33 mouse cellular contexts compared by ENCODE assay signal in genomic region chr3:121640611-121641010, GRCm38 (mm10). TPM values are rescaled to one million over a fixed set of nuclear protein-coding genes. Genes with fewer than 3 reads are reported as not detected.
DNase-seq lines count a peak whose midpoint lies in the region; ATAC-seq lines count a peak whose summit lies in the region.
"Had no signal": no experiment of that assay in that cellular context is flagged by ENCODE, and none has a peak within 500 bp of the region (broad histone marks: within the 10 kb centered on the region; RNA-seq: fewer than 3 reads in every experiment).

No protein-coding gene starts in this region.

- H3K27me3 ChIP-seq in heart, embryonic 11.5 days (ENCODE audit: control insufficient read depth, insufficient read depth, low read length), result no peaks in the 10 kb centered on the region
- H3K27me3 ChIP-seq in embryonic facial prominence, embryonic 10.5 days (replicated peaks; ENCODE audit: low read depth, poor library complexity, severe bottlenecking), result no peaks in the 10 kb centered on the region
- H3K27me3 ChIP-seq: hindbrain, embryonic 15.5 days; intestine, embryonic 15.5 days; limb, embryonic 15.5 days; neural tube, embryonic 13.5 days had no signal

- DNase-seq in adrenal gland, postnatal 10 days, result peak; percentile 27
- DNase-seq in adrenal gland, adult 18-20 months (ENCODE audit: low spot score in 2 of 2), result no peak
- peak; percentile 96 for DNase-seq in heart, adult 11 months
- peak; percentile 18 for DNase-seq in kidney, adult 18-20 months
- no peak for DNase-seq in kidney, postnatal 4 days
- no peak for DNase-seq in embryonic facial prominence, embryonic 10.5 days (ENCODE audit: low spot score)
- DNase-seq in cerebellum, adult 9-10 months, result no peak
- DNase-seq: cerebellum, adult 8-10 months; forebrain, postnatal 0 days; retina, postnatal 1 day; right cerebral cortex, postnatal 25 days had no signal

- no peak for ATAC-seq in heart, embryonic 11.5 days (replicated peaks; ENCODE audit: insufficient number of reproducible peaks, low FRiP score, low TSS enrichment)
- ATAC-seq: forebrain, postnatal 0 days; intestine, embryonic 15.5 days; midbrain, embryonic 16.5 days had no signal

- H3K4me1 ChIP-seq in heart, embryonic 11.5 days (ENCODE audit: control insufficient read depth, insufficient read depth, low read length), result peaks cover 2% of the 10 kb centered on the region; the same call in 1 of the 2 replicates
- peaks cover 26% of the 10 kb centered on the region for H3K4me1 ChIP-seq in embryonic facial prominence, embryonic 10.5 days
- H3K4me1 ChIP-seq: hindbrain, embryonic 15.5 days had no signal

- no peaks in the 10 kb centered on the region for H3K36me3 ChIP-seq in heart, embryonic 11.5 days (ENCODE audit: control insufficient read depth, insufficient read depth, low read length)
- no peaks in the 10 kb centered on the region for H3K36me3 ChIP-seq in embryonic facial prominence, embryonic 10.5 days (replicated peaks)
- H3K36me3 ChIP-seq: hindbrain, embryonic 15.5 days; intestine, embryonic 15.5 days; limb, embryonic 15.5 days; midbrain, embryonic 10.5 days; neural tube, embryonic 13.5 days had no signal

- no peak overlapping the region for H3K4me3 ChIP-seq in heart, embryonic 11.5 days (ENCODE audit: low read depth, low read length)
- no peak overlapping the region for H3K4me3 ChIP-seq in embryonic facial prominence, embryonic 10.5 days
- H3K4me3 ChIP-seq: heart, adult 2 months; hindbrain, embryonic 15.5 days; intestine, embryonic 15.5 days; left cerebral cortex, adult 2 months; limb, embryonic 15.5 days; midbrain, embryonic 10.5 days; myocyte; neural tube, embryonic 13.5 days had no signal

- H3K27ac ChIP-seq in heart, embryonic 11.5 days (ENCODE audit: low read depth, low read length), result no peak overlapping the region
- H3K27ac ChIP-seq in embryonic facial prominence, embryonic 10.5 days (replicated peaks), result 0 out of 2 replicates have a peak overlapping the region, but pooled peaks have one; percentile 16
- H3K27ac ChIP-seq: heart, adult 2 months; hindbrain, embryonic 15.5 days; intestine, embryonic 15.5 days; left cerebral cortex, adult 2 months; limb, embryonic 15.5 days; midbrain, embryonic 10.5 days; neural tube, embryonic 13.5 days had no signal

- H3K4me2 ChIP-seq in heart, embryonic 11.5 days, result no peak overlapping the region
- H3K4me2 ChIP-seq: hindbrain, embryonic 15.5 days; intestine, embryonic 15.5 days; limb, embryonic 15.5 days; neural tube, embryonic 13.5 days had no signal

- no peak overlapping the region for H3K9ac ChIP-seq in heart, embryonic 11.5 days (ENCODE audit: low read depth, low read length)
- H3K9ac ChIP-seq: forebrain, postnatal 0 days; hindbrain, embryonic 15.5 days; intestine, embryonic 15.5 days; limb, embryonic 15.5 days; neural tube, embryonic 13.5 days had no signal

- no peaks in the 10 kb centered on the region for H3K9me3 ChIP-seq in heart, embryonic 11.5 days (replicated peaks; ENCODE audit: control insufficient read depth, low read length)
- no peaks in the 10 kb centered on the region for H3K9me3 ChIP-seq in embryonic facial prominence, embryonic 10.5 days
- H3K9me3 ChIP-seq: hindbrain, embryonic 15.5 days; intestine, embryonic 15.5 days; limb, embryonic 15.5 days; midbrain, embryonic 10.5 days; neural tube, embryonic 13.5 days had no signal

- WGBS in heart, embryonic 11.5 days (ENCODE audit: insufficient replicate concordance), result 33% methylated on average over 2 of the region's 2 CpGs
- WGBS in embryonic facial prominence, embryonic 10.5 days, result 43% methylated on average over 2 of the region's 2 CpGs

RNA-seq across cellular contexts. Expression of gene 4930432M17Rik, which starts 30.0 kb away (rescaled TPM):
- not detected for total RNA-seq in adrenal gland, postnatal 10 days (2021)
- total RNA-seq in adrenal gland, adult 18-20 months (2021), result not detected
- not detected in 2 replicates for polyA plus RNA-seq in heart, embryonic 11.5 days (2014; fragmentation: Nextera tagmentation; extraction: Ambion mirVana)
- polyA plus RNA-seq in embryonic facial prominence, embryonic 10.5 days (2016; fragmentation: Nextera tagmentation; extraction: Ambion mirVana), result not detected in 2 replicates
- total RNA-seq: forebrain, postnatal 0 days; heart, adult 2 months; heart, postnatal 14 days; layer of hippocampus, postnatal 10 days; left cerebral cortex, adult 2 months; left cerebral cortex, postnatal 36 days had no signal
- polyA plus RNA-seq: cortical plate, adult 2 months; embryonic facial prominence, embryonic 11.5 days; forebrain, embryonic 11.5 days; forebrain, postnatal 0 days; heart, adult 2 months; hindbrain, embryonic 15.5 days; intestine, embryonic 15.5 days; kidney, embryonic 16.5 days; limb, embryonic 15.5 days; liver, embryonic 16.5 days; lung, embryonic 16.5 days; midbrain, embryonic 10.5 days; midbrain, embryonic 16.5 days; myocyte; neural tube, embryonic 13.5 days; spleen, adult 2 months; testis, adult 2 months; urinary bladder, adult 2 months had no signal

Comparison
In these comparisons a context has a peak if more than half of its experiments do, and no peak if none do; other contexts are left out.
1. DNase-seq: peak in adrenal gland, postnatal 10 days (single experiment), heart, adult 11 months (single experiment) and kidney, adult 18-20 months (single experiment); none in adrenal gland, adult 18-20 months (0 of 2), kidney, postnatal 4 days (0 of 2), embryonic facial prominence, embryonic 10.5 days (single experiment) and cerebellum, adult 9-10 months (single experiment).